ENCODE assay signal across 26 mouse cellular contexts in the genomic region with DNA sequence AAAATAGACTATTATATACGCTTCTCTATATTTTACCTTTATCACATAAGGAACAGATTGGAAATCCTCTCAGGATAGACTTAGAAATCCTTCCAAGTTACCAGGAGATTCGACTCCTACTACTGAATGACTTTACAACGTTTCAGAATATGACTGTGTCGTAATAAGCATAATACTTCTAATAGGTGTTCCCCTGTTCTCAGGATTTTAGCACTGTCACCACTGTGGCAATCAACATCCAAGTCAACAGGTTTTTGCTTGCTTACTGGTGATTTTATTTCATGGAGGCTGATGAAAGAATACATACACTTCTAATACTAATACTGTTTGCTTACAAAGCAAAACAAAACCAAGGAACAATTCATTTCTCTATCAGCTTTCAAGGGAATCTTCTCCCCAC.
"Had no signal": no experiment of that assay in that cellular context is flagged by ENCODE, and none has a peak within 500 bp of the region (broad histone marks: within the 10 kb centered on the region; RNA-seq: fewer than 3 reads in every experiment).

No protein-coding gene starts in this region.

- H3K9me3 ChIP-seq: heart, embryonic 13.5 days; heart, embryonic 15.5 days; hindbrain, embryonic 13.5 days; hindbrain, embryonic 15.5 days; kidney, embryonic 15.5 days; limb, embryonic 13.5 days; limb, embryonic 15.5 days; liver, embryonic 12.5 days had no signal

- H3K27ac ChIP-seq: heart, adult 2 months; heart, embryonic 13.5 days; heart, embryonic 15.5 days; hindbrain, embryonic 13.5 days; hindbrain, embryonic 15.5 days; hindbrain, postnatal 0 days; kidney, embryonic 15.5 days; kidney, postnatal 0 days; limb, embryonic 13.5 days; limb, embryonic 15.5 days; liver, embryonic 12.5 days; liver, embryonic 14.5 days had no signal

- DNase-seq: forebrain, postnatal 0 days; gastrocnemius, postnatal 25 days; heart, adult 11 months; heart, adult 2 months; heart, postnatal 14 days; heart, postnatal 36 days; kidney, adult 11 months; kidney, adult 2 months; kidney, adult 9 months; kidney, postnatal 14 days; kidney, postnatal 36 days; layer of hippocampus, adult 9-11 months; layer of hippocampus, postnatal 36 days; left cerebral cortex, postnatal 4 days had no signal

- H3K4me2 ChIP-seq: heart, embryonic 11.5 days; heart, embryonic 13.5 days; heart, embryonic 15.5 days; hindbrain, embryonic 13.5 days; hindbrain, embryonic 15.5 days; kidney, embryonic 15.5 days; limb, embryonic 13.5 days; limb, embryonic 15.5 days; liver, embryonic 12.5 days had no signal

- H3K4me3 ChIP-seq: heart, adult 2 months; heart, embryonic 13.5 days; heart, embryonic 15.5 days; hindbrain, embryonic 13.5 days; hindbrain, embryonic 15.5 days; kidney, embryonic 15.5 days; limb, embryonic 13.5 days; limb, embryonic 15.5 days; liver, embryonic 12.5 days had no signal

- H3K36me3 ChIP-seq: heart, embryonic 13.5 days; heart, embryonic 15.5 days; hindbrain, embryonic 13.5 days; hindbrain, embryonic 15.5 days; kidney, embryonic 15.5 days; limb, embryonic 13.5 days; limb, embryonic 15.5 days; liver, embryonic 12.5 days had no signal

- ATAC-seq: forebrain, postnatal 0 days; hindbrain, postnatal 0 days; liver, embryonic 12.5 days had no signal

- H3K4me1 ChIP-seq: kidney, embryonic 15.5 days; limb, embryonic 15.5 days had no signal

- H3K9ac ChIP-seq: forebrain, postnatal 0 days; heart, embryonic 13.5 days; heart, embryonic 15.5 days; hindbrain, embryonic 13.5 days; hindbrain, embryonic 15.5 days; kidney, embryonic 15.5 days; limb, embryonic 13.5 days; limb, embryonic 15.5 days; liver, embryonic 12.5 days; liver, embryonic 14.5 days had no signal

- H3K27me3 ChIP-seq: heart, embryonic 13.5 days; heart, embryonic 15.5 days; hindbrain, embryonic 13.5 days; hindbrain, embryonic 15.5 days; kidney, embryonic 15.5 days; limb, embryonic 13.5 days; limb, embryonic 15.5 days; liver, embryonic 12.5 days had no signal
